Mouse (Mus musculus): ENCODE measurements around the gene Ube2h. TPM values are rescaled to one million over a fixed set of nuclear protein-coding genes. Genes with fewer than 3 reads are reported as not detected.
"Not testable (repeated sequence)": the region's sequence is repeated elsewhere in the genome, so short reads cannot be mapped to it uniquely, and the experiment has no call there.

Gene Ube2h
- polyA plus RNA-seq, 1 experiment from 2014 or later, result 35.4 TPM

DNA sequence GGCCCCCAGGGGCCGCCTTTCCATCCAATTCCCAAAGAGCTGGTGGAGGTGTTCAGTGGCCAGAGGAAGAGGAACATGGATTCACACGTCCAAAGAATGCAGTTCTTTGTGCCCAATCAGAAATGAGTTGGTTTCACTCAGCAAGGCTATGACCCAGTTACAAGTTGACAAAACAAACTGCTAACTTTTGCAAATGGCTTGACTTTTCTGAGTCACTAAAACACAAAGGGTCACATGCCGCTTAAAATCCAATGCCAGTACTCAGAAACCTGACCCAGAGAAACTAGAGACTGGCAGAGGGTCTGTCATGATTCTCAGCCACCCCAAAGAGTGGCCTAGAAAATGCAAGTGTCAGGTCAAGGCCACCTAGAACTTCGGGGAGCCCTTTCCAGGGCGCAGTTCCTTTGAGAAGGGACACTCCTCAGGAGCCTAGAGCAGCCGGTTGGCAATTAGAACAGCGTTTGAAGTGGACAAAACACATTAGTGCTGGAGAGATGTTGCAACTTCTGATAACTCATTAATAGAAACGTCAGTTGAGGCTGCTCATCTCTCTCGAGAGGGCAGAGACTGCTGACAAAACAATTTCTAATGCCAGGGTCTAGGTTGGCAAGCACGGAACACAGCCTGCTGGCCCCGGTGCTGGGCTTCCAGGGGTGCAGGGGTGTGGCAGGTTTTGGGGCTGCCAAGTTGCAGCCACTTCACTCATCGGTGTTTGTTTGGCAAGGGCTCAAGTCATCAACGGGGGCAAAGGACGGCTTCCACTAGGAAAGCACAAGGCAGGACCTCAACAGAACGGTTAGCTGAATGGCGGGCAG, 92.5 kb downstream of the Ube2h start:
- no peaks in the 10 kb centered on the region for H3K9me3 ChIP-seq
- no peak for ATAC-seq
- H3K4me1 ChIP-seq (replicated peaks), result no peaks in the 10 kb centered on the region
- no peak overlapping the region for H3K27ac ChIP-seq
- 0 out of 2 replicates have a peak, but pooled peaks cover 4% of the 10 kb centered on the region for H3K36me3 ChIP-seq
- no peak overlapping the region for H3K9ac ChIP-seq
- H3K4me2 ChIP-seq (replicated peaks), result no peak overlapping the region
- H3K27me3 ChIP-seq (replicated peaks), result no peaks in the 10 kb centered on the region
- WGBS, result 74% methylated on average over 16 of the region's 16 CpGs
- no peak overlapping the region for H3K4me3 ChIP-seq (replicated peaks)

- no peak overlapping the region for H3K4me3 ChIP-seq (replicated peaks)
- 0 out of 2 replicates have a peak, but pooled peaks cover 4% of the 10 kb centered on the region for H3K36me3 ChIP-seq
- H3K4me1 ChIP-seq (replicated peaks), result peaks cover 1% of the 10 kb centered on the region; the same call in 1 of the 2 replicates
- no peak overlapping the region for H3K9ac ChIP-seq
- no peaks in the 10 kb centered on the region for H3K9me3 ChIP-seq
- no peak overlapping the region for H3K27ac ChIP-seq
- 40% methylated on average over 5 of the region's 5 CpGs for WGBS
- no peaks in the 10 kb centered on the region for H3K27me3 ChIP-seq (replicated peaks)
- H3K4me2 ChIP-seq (replicated peaks), result no peak overlapping the region
- ATAC-seq, result peak; percentile 40; the same call in 1 of the 2 replicates
These were observed 93.6 kb downstream of the Ube2h start for GRCm38 (mm10) chr6:30210788-30211187.

GRCm38 (mm10) chr6:30208844-30209243, 95.5 kb downstream of the Ube2h start:
- 48% methylated on average over 4 of the region's 4 CpGs for WGBS
- no peak for ATAC-seq

GRCm38 (mm10) chr6:30205587-30206202, 98.6 kb downstream of the Ube2h start:
- no peak overlapping the region for H3K9ac ChIP-seq

More at GRCm38 (mm10) chr6:30208844-30209243, 95.5 kb downstream of the Ube2h start:
- Histone ChIP-seq H3K27ac (no peak overlapping the region), H3K36me3 (0 out of 2 replicates have a peak, but pooled peaks cover 4% of the 10 kb centered on the region), H3K4me3 (replicated peaks) (no peak overlapping the region), H3K9ac (no peak overlapping the region), H3K9me3 (no peaks in the 10 kb centered on the region), H3K4me1 (replicated peaks) (peaks cover 3% of the 10 kb centered on the region; the same call in 1 of the 2 replicates), H3K27me3 (replicated peaks) (no peaks in the 10 kb centered on the region), H3K4me2 (replicated peaks) (no peak overlapping the region)

GRCm38 (mm10) chr6:30205180-30205538, 99.2 kb downstream of the Ube2h start:
- not testable (repeated sequence) for H3K9ac ChIP-seq; H3K36me3 ChIP-seq; H3K27ac ChIP-seq; ATAC-seq; H3K27me3 ChIP-seq (replicated peaks); H3K9me3 ChIP-seq; H3K4me1 ChIP-seq (replicated peaks); H3K4me3 ChIP-seq (replicated peaks)
- 82% methylated on average over 5 of the region's 6 CpGs for WGBS
- peak overlapping the region; percentile 67; the same call in 1 of the 2 replicates for H3K4me2 ChIP-seq (replicated peaks)

More at GRCm38 (mm10) chr6:30205587-30206202, 98.6 kb downstream of the Ube2h start:
- Histone ChIP-seq H3K27ac (no peak overlapping the region), H3K36me3 (no peaks in the 10 kb centered on the region), H3K27me3 (replicated peaks) (no peaks in the 10 kb centered on the region), H3K9me3 (no peaks in the 10 kb centered on the region), H3K4me2 (replicated peaks) (peak overlapping the region; percentile 67), H3K4me3 (replicated peaks) (peak overlapping the region; percentile 25), H3K4me1 (replicated peaks) (peaks cover 3% of the 10 kb centered on the region; the same call in 1 of the 2 replicates)
- 6% methylated on average over 30 of the region's 30 CpGs for WGBS
- ATAC-seq, result peak; percentile 88

- no peaks in the 10 kb centered on the region for H3K36me3 ChIP-seq
- no peaks in the 10 kb centered on the region for H3K9me3 ChIP-seq
- no peak overlapping the region for H3K27ac ChIP-seq
- H3K27me3 ChIP-seq (replicated peaks), result no peaks in the 10 kb centered on the region
- ATAC-seq, result no peak
- H3K4me1 ChIP-seq (replicated peaks), result peaks cover 3% of the 10 kb centered on the region; the same call in 1 of the 2 replicates
- no peak overlapping the region for H3K4me2 ChIP-seq (replicated peaks)
- H3K9ac ChIP-seq, result no peak overlapping the region
- H3K4me3 ChIP-seq (replicated peaks), result no peak overlapping the region
- 70% methylated on average over 20 of the region's 20 CpGs for WGBS
These were observed 99.8 kb downstream of the Ube2h start for GRCm38 (mm10) chr6:30204383-30205179.

GRCm38 (mm10) chr6:30196143-30196542, 108.2 kb downstream of the Ube2h start:
- H3K9ac ChIP-seq, result no peak overlapping the region
- WGBS, result 78% methylated on average over 8 of the region's 8 CpGs
- H3K4me2 ChIP-seq (replicated peaks), result no peak overlapping the region
- H3K27ac ChIP-seq, result no peak overlapping the region
- no peaks in the 10 kb centered on the region for H3K27me3 ChIP-seq (replicated peaks)
- no peaks in the 10 kb centered on the region for H3K36me3 ChIP-seq
- no peak for ATAC-seq
- no peaks in the 10 kb centered on the region for H3K9me3 ChIP-seq
- H3K4me3 ChIP-seq (replicated peaks), result no peak overlapping the region
- H3K4me1 ChIP-seq (replicated peaks), result no peaks in the 10 kb centered on the region

DNA sequence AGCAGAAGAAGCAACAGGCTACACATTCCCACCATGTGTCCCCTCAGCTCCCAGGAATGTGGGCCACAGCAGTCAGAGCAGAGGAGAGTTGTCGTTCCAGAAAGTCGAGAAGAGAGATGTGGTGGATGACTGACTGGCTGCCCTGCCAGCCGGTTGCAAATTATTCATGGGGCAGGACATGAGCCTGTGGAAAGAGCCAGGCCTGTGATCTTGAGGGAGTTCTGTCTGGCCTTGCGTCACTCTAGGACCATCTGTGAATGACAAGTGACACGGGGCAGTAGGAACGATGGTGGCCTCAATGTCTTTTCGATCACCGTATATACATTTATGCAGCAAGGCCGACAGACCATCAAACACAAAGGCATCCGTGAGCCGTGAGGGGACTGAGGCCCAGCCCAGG, 108.7 kb downstream of the Ube2h start:
- Histone ChIP-seq H3K27me3 (replicated peaks) (no peaks in the 10 kb centered on the region), H3K9me3 (no peaks in the 10 kb centered on the region), H3K36me3 (no peaks in the 10 kb centered on the region), H3K9ac (no peak overlapping the region), H3K4me1 (replicated peaks) (no peaks in the 10 kb centered on the region), H3K4me2 (replicated peaks) (no peak overlapping the region), H3K27ac (no peak overlapping the region), H3K4me3 (replicated peaks) (no peak overlapping the region)
- WGBS, result 80% methylated on average over 11 of the region's 11 CpGs
- ATAC-seq, result no peak

DNA sequence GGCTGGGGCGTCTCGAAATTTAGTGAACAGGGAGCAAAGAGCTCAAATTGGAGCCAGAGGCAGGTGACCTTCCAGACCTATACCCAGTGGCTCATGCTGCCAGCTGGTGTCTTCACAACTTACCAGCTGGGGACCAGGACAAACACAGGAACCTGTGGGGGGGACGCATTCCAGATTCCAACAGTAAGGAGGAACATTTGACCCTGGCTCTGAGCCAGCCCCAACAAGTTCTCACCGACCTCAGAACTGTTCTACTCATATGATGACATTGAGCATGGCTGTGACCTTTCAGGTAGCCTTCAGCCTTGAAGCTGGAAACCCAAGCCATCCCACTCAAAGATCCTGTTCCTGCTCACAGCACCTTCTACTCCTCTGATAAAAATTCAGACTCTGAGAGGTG, 120.7 kb downstream of the Ube2h start:
- ATAC-seq, result no peak

DNA sequence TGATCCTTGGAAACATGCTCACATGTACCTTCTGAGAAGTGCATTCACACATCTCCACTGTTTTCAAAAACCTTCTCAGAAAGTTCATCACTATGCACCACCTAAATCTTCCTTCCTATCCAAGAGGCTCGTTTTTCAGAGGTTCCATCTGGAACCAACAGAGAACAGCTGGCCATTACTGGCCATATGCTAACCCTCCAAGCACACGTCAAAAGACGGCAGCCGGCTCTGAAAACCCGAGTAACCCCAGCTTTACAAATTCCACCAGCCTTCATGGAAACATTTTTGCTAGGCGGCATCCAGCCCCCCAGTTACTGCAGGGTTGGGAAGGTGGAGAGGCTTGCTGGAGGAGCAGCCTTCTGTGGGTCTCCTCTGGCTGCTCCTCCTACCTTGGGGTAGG, 122.3 kb downstream of the Ube2h start:
- Histone ChIP-seq H3K27ac (no peak overlapping the region), H3K4me1 (replicated peaks) (peaks cover 15% of the 10 kb centered on the region; the same call in 1 of the 2 replicates), H3K9ac (no peak overlapping the region), H3K36me3 (no peaks in the 10 kb centered on the region), H3K4me2 (replicated peaks) (no peak overlapping the region), H3K9me3 (no peaks in the 10 kb centered on the region), H3K27me3 (replicated peaks) (peaks cover 45% of the 10 kb centered on the region), H3K4me3 (replicated peaks) (no peak overlapping the region)
- no peak for ATAC-seq
- 52% methylated on average over 6 of the region's 6 CpGs for WGBS

More for the DNA sequence above, 120.7 kb downstream of the Ube2h start:
- Histone ChIP-seq H3K4me1 (replicated peaks) (peaks cover 10% of the 10 kb centered on the region; the same call in 1 of the 2 replicates), H3K36me3 (no peaks in the 10 kb centered on the region), H3K4me3 (replicated peaks) (no peak overlapping the region), H3K4me2 (replicated peaks) (no peak overlapping the region), H3K27me3 (replicated peaks) (peaks cover 32% of the 10 kb centered on the region), H3K27ac (no peak overlapping the region), H3K9ac (no peak overlapping the region), H3K9me3 (no peaks in the 10 kb centered on the region)
- 78% methylated on average over 4 of the region's 4 CpGs for WGBS

DNA sequence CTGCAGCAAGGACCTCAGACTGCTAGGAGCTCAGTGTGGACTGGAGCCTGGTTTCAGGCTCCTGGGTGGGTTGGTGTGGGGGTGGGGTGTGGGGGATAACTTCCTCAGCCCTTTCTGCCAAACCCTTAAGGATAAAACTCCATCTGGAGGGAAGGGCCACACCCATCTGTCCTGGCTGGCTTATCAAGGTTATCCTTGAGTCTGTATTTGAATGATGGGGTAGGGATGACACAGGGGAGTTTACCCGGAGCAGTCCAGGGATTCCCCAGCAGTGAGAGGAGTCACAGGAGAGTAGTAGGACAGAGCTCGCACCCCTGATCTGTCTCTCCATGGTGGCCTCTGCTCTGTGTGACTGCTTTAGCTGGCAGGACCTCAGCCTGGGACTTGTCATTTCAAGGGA, 124.0 kb downstream of the Ube2h start:
- H3K27me3 ChIP-seq (replicated peaks), result peaks cover 61% of the 10 kb centered on the region
- whole genome bisulfite sequencing, result 21% methylated on average over 2 of the region's 2 CpGs
- H3K9me3 ChIP-seq, result no peaks in the 10 kb centered on the region
- no peak for ATAC-seq
- no peak overlapping the region for H3K4me2 ChIP-seq (replicated peaks)
- no peak overlapping the region for H3K9ac ChIP-seq
- peaks cover 23% of the 10 kb centered on the region for H3K4me1 ChIP-seq (replicated peaks)
- no peak overlapping the region for H3K4me3 ChIP-seq (replicated peaks)
- no peaks in the 10 kb centered on the region for H3K36me3 ChIP-seq
- no peak overlapping the region for H3K27ac ChIP-seq

DNA sequence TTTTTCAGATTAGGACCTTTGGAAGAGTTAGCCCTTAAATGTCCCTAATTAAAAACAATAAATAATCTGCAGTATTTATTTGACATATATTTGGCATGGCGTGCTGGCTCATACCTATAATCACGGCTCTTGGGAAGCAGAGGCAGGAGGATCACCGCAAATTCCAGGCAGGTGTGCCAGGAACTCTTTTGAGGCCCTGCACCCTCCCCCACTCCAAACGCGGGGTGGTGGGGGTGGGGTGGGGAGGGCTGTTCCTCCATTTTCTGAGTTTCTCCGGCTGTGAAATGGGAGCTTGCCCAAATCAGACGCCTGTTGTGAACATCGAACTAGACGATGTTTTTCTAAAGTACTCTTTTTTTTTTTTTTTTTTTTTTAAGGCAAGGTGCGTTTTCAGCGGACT, 125.3 kb downstream of the Ube2h start:
- Histone ChIP-seq H3K27ac (no peak overlapping the region), H3K9me3 (no peaks in the 10 kb centered on the region), H3K4me1 (replicated peaks) (peaks cover 35% of the 10 kb centered on the region), H3K4me3 (replicated peaks) (no peak overlapping the region), H3K4me2 (replicated peaks) (no peak overlapping the region), H3K36me3 (no peaks in the 10 kb centered on the region), H3K9ac (no peak overlapping the region), H3K27me3 (replicated peaks) (peaks cover 74% of the 10 kb centered on the region)
- 17% methylated on average over 11 of the region's 11 CpGs for WGBS
- ATAC-seq, result no peak
